Mouse (Mus musculus): Measurements from ENCODE around the gene Lhfpl1. TPM values are rescaled to one million over a fixed set of nuclear protein-coding genes. Genes with fewer than 3 reads are reported as not detected.
"Not testable (repeated sequence)": the region's sequence is repeated elsewhere in the genome, so short reads cannot be mapped to it uniquely, and the experiment has no call there.

The Lhfpl1 gene
- 1.3 and 1.7 TPM in 2 replicates for polyA plus RNA-seq (2016; fragmentation: Nextera tagmentation; extraction: Ambion mirVana)

DNA sequence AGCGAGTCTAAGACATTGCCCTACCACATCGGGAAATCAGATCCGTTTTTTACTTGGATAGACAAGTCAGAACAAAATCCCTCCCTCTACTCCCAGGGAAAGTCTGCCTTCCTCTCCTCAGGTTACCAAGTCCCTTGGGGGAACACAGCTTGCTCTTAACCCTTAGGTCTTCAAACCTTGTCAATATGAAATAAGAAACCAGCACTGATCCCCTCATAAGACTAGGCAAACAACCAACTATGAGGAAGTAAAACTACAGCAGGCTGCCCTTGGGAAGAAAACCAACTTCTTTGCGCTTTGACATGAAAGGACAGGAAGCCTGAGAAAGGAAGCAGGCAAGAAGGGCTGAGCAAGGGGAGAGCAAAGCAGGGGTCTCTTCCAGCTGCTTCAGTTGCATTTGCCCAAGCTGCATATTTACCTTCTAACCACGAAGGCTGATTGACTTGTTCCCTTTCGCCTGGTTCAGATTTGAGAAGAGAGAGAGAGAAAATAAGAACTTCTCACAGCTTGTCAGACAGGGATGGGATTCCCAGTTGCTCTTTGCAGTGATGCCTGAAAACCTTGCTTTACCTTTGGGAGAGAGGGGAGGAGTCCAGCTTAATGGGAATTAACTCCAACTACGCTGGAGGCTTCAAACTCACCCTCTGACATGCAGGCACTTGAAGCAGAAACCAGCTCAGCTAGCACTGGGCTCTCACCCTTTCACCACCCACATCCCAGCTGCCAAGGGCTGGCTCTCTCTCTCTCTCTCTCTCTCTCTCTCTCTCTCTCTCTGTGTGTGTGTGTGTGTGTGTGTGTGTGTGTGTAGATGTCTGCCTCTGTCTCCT is at the start of gene Lhfpl1:
Gene Lhfpl1 (minus strand): TSS at position 713 of the 827 bp plus-strand sequence.
- Histone ChIP-seq H3K4me1 (0 out of 2 replicates have a peak, but pooled peaks cover 4% of the 10 kb centered on the region), H3K9me3 (replicated peaks) (no peaks in the 10 kb centered on the region), H3K27me3 (ENCODE audit: low read depth, poor library complexity, severe bottlenecking) (peaks cover 45% of the 10 kb centered on the region), H3K4me3 (peak within 1 kb of the TSS; percentile 8; the same call in 1 of the 2 replicates), H3K27ac (peak within 1 kb of the TSS; percentile 36; the same call in 1 of the 2 replicates), H3K36me3 (no peaks in the 10 kb centered on the region)
- DNase-seq (ENCODE audit: low spot score) = peak; percentile 29
- 33% methylated on average over 7 of the region's 7 CpGs for WGBS

DNA sequence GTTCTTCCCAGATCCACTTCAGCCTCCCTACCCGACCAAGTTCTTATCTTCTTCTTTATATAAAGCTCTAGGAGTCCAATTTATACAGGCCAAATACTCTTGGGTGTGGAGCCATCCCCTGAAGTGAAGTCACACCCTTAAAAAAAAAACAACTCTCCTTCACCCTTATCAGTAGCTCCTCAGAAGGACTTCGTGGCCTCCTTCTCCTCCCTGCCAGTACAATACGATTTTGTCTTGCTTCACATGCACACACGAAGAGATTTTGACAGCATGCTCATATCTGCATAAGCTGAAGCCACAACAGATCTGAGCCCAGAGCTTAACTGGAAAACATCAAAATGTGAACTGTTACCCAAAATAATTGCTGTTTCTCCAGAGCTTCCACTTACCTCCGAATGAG is 22.9 kb upstream of the Lhfpl1 start:
- peaks cover 49% of the 10 kb centered on the region for H3K27me3 ChIP-seq (ENCODE audit: low read depth, poor library complexity, severe bottlenecking)
- H3K4me3 ChIP-seq = no peak overlapping the region
- no peaks in the 10 kb centered on the region for H3K36me3 ChIP-seq
- no peaks in the 10 kb centered on the region for H3K9me3 ChIP-seq (replicated peaks)
- DNase-seq (ENCODE audit: low spot score) = no peak
- no peaks in the 10 kb centered on the region for H3K4me1 ChIP-seq
- H3K27ac ChIP-seq = no peak overlapping the region
- WGBS = 82% methylated on average over 5 of the region's 5 CpGs

GRCm38 (mm10) chrX:145362527-145362926 is 13.6 kb upstream of the Lhfpl1 start:
- H3K36me3 ChIP-seq = no peaks in the 10 kb centered on the region
- no peaks in the 10 kb centered on the region for H3K4me1 ChIP-seq
- no peak for DNase-seq (ENCODE audit: low spot score)
- H3K9me3 ChIP-seq (replicated peaks) = no peaks in the 10 kb centered on the region
- peaks cover 8% of the 10 kb centered on the region; the same call in 1 of the 2 replicates for H3K27me3 ChIP-seq (ENCODE audit: low read depth, poor library complexity, severe bottlenecking)
- no peak overlapping the region for H3K4me3 ChIP-seq
- H3K27ac ChIP-seq = no peak overlapping the region
- WGBS = 89% methylated on average over 4 of the region's 4 CpGs

DNA sequence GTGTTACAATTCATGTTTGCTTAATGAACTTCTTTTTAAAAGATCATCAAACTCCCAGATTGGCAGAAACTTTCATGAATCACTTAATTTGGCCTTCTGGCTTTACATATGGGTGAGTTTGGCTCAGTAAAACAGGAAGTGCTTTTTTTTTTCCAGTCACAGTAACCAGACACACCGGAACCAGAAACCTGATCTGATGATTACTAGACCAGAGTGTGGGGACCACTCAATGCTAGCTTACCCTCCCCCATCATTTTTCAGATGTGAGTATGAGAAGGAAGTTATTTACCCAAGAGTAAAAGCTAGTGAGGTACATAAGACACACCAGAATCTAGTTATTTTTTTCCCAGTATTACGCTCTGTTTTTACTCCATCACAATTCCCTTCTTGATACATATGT is 6.5 kb downstream of the Lhfpl1 start:
- no peak for DNase-seq (ENCODE audit: low spot score)
- no peaks in the 10 kb centered on the region for H3K36me3 ChIP-seq
- 80% methylated on average over 2 of the region's 2 CpGs for WGBS

GRCm38 (mm10) chrX:145336141-145336540 is 12.7 kb downstream of the Lhfpl1 start:
- Histone ChIP-seq H3K36me3 (no peaks in the 10 kb centered on the region), H3K27me3 (ENCODE audit: low read depth, poor library complexity, severe bottlenecking) (peaks cover 39% of the 10 kb centered on the region), H3K4me3 (no peak overlapping the region), H3K4me1 (no peaks in the 10 kb centered on the region), H3K27ac (no peak overlapping the region), H3K9me3 (replicated peaks) (no peaks in the 10 kb centered on the region)
- no peak for DNase-seq (ENCODE audit: low spot score)
- 64% methylated on average over 1 of the region's 1 CpGs for WGBS

More for the DNA sequence above, 6.5 kb downstream of the Lhfpl1 start:
- Histone ChIP-seq H3K27me3 (ENCODE audit: low read depth, poor library complexity, severe bottlenecking) (peaks cover 48% of the 10 kb centered on the region), H3K27ac (no peak overlapping the region), H3K4me3 (no peak overlapping the region), H3K9me3 (replicated peaks) (no peaks in the 10 kb centered on the region), H3K4me1 (no peaks in the 10 kb centered on the region)

- no peaks in the 10 kb centered on the region for H3K36me3 ChIP-seq
Measured at GRCm38 (mm10) chrX:145308555-145308954, 40.3 kb downstream of the Lhfpl1 start.

GRCm38 (mm10) chrX:145307174-145307573 is 41.7 kb downstream of the Lhfpl1 start:
- DNase-seq (ENCODE audit: low spot score) = peak; percentile 26
- H3K27me3 ChIP-seq (ENCODE audit: low read depth, poor library complexity, severe bottlenecking) = peaks cover 15% of the 10 kb centered on the region; the same call in 1 of the 2 replicates
- no peak overlapping the region for H3K27ac ChIP-seq
- no peaks in the 10 kb centered on the region for H3K9me3 ChIP-seq (replicated peaks)
- H3K36me3 ChIP-seq = no peaks in the 10 kb centered on the region
- WGBS = 6% methylated on average over 2 of the region's 2 CpGs
- no peaks in the 10 kb centered on the region for H3K4me1 ChIP-seq
- H3K4me3 ChIP-seq = no peak overlapping the region

More at GRCm38 (mm10) chrX:145308555-145308954, 40.3 kb downstream of the Lhfpl1 start:
- H3K27me3 ChIP-seq (ENCODE audit: low read depth, poor library complexity, severe bottlenecking) = peaks cover 15% of the 10 kb centered on the region; the same call in 1 of the 2 replicates
- 69% methylated on average over 1 of the region's 1 CpGs for WGBS
- peak; percentile 27 for DNase-seq (ENCODE audit: low spot score)
- no peaks in the 10 kb centered on the region for H3K9me3 ChIP-seq (replicated peaks)
- H3K4me1 ChIP-seq = no peaks in the 10 kb centered on the region
- no peak overlapping the region for H3K4me3 ChIP-seq
- no peak overlapping the region for H3K27ac ChIP-seq

- not testable (repeated sequence) for H3K27me3 ChIP-seq (ENCODE audit: low read depth, poor library complexity, severe bottlenecking); H3K4me3 ChIP-seq; H3K36me3 ChIP-seq; H3K4me1 ChIP-seq; H3K9me3 ChIP-seq (replicated peaks); DNase-seq (ENCODE audit: low spot score); H3K27ac ChIP-seq
Measured at GRCm38 (mm10) chrX:145300232-145300631, 48.7 kb downstream of the Lhfpl1 start.

- Histone ChIP-seq H3K27me3 (ENCODE audit: low read depth, poor library complexity, severe bottlenecking) (peaks cover 28% of the 10 kb centered on the region; the same call in 1 of the 2 replicates), H3K9me3 (replicated peaks) (no peaks in the 10 kb centered on the region), H3K27ac (no peak overlapping the region), H3K36me3 (no peaks in the 10 kb centered on the region), H3K4me3 (no peak overlapping the region), H3K4me1 (no peaks in the 10 kb centered on the region)
- 92% methylated on average over 3 of the region's 3 CpGs for WGBS
- DNase-seq (ENCODE audit: low spot score) = no peak
Measured at GRCm38 (mm10) chrX:145272209-145272608, 76.7 kb downstream of the Lhfpl1 start.

GRCm38 (mm10) chrX:145271768-145272167 is 77.1 kb downstream of the Lhfpl1 start:
- no peaks in the 10 kb centered on the region for H3K9me3 ChIP-seq (replicated peaks)
- WGBS = 79% methylated on average over 4 of the region's 4 CpGs
- H3K27ac ChIP-seq = no peak overlapping the region
- H3K4me1 ChIP-seq = no peaks in the 10 kb centered on the region
- DNase-seq (ENCODE audit: low spot score) = no peak
- H3K27me3 ChIP-seq (ENCODE audit: low read depth, poor library complexity, severe bottlenecking) = peaks cover 28% of the 10 kb centered on the region; the same call in 1 of the 2 replicates
- H3K36me3 ChIP-seq = no peaks in the 10 kb centered on the region
- H3K4me3 ChIP-seq = no peak overlapping the region

DNA sequence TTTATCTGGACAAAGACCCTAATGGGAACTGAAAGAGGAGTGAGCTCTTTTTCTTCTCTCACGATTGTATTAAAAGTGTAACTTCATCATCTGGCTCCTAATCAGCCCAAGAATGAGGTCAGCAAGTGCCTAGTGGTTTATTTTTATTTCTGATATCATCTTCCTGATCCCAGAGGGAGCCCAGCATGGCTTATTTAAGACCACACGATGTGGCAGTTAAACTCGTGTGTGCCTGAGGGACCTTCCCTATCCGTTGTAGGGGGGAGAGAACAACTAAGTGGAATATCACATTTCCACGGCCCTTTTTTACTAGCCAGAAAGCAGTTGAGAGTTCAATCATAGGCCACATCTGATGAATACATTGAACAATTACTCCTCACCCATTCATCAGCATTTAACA is 87.1 kb downstream of the Lhfpl1 start:
- 81% methylated on average over 5 of the region's 5 CpGs for WGBS
- Histone ChIP-seq H3K27ac (no peak overlapping the region), H3K36me3 (no peaks in the 10 kb centered on the region), H3K9me3 (replicated peaks) (no peaks in the 10 kb centered on the region), H3K27me3 (ENCODE audit: low read depth, poor library complexity, severe bottlenecking) (peaks cover 38% of the 10 kb centered on the region), H3K4me1 (no peaks in the 10 kb centered on the region), H3K4me3 (no peak overlapping the region)
- no peak for DNase-seq (ENCODE audit: low spot score)

Data from limb, embryonic 10.5 days (tissue).